Mouse (Mus musculus) ES-E14 (cell line): ENCODE measurements around the gene Slc25a48.

Experiments
- CHD2 ChIP-seq: IDR thresholded peaks from 2 replicates; pipeline ENCODE4 v1.6.1; 2014; ENCODE audit warnings: mild to moderate bottlenecking, low read depth, low read length, inconsistent platforms
- HCFC1 ChIP-seq: IDR thresholded peaks from 2 replicates; pipeline ENCODE4 v1.6.1; 2012; ENCODE audit warnings: low read length, inconsistent platforms, borderline replicate concordance; ENCODE audit not compliant: insufficient read depth
- ZC3H11A ChIP-seq: IDR thresholded peaks from 2 replicates; pipeline ENCODE4 v1.6.1; 2012; ENCODE audit warnings: low read depth, mild to moderate bottlenecking, inconsistent platforms, low read length, borderline replicate concordance
- ZNF384 ChIP-seq: IDR thresholded peaks from 2 replicates; pipeline ENCODE4 v1.6.1; 2012; ENCODE audit warnings: low read depth, low read length, inconsistent platforms

DNA sequence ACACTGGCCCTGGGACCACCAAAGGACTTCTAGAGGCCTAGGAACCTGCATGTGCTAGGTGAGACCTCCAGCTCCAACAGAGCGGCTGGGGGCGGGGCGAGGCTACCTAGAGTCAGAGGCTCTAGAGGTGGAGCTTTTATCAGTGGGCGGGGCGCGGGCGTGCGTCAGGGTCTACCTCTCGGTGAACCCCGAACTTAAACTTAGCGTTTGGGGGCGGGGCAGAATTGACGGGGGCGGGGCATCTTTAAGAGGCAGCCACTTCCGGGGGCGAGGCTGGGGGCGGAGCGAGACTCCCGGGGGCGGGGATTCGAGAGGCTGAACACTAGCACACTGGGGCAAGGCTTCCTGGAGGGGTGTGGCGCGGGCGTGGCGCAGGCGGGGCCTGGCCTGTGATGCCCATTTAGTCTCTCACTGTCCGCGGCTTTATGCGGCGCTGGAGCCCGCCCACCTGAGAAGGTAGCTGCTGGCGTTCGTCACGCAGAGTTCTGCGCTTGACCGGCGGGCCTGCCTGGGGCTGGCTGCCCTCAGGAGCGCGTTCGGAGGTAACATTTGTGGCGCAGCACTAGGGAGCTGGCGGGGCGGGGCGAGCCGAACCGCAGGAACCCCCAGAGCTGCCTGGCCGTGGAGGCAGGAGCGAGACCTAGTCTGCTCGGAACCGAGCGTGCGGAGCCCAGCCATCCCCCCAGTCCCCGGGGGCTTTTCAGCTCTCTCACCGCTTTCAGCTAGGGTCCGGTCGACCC is 84.1 kb downstream of the Slc25a48 start, which contains the start of gene Fbxl21:
- TF ChIP-seq ZNF384 (no peak), ZC3H11A (no peak), CHD2 (no peak), HCFC1 (no peak)
